Mouse (Mus musculus): Measurements from ENCODE around the gene Entpd8.
A peak's percentile ranks its signal among the peaks of the same experiment; 100 is the strongest.

Entpd8 gene

GRCm38 (mm10) chr2:25080076-25080475 is at the start of gene Entpd8:
Gene Entpd8, plus strand, starts transcription at chr2:25080304.
- DNase-seq (ENCODE audit: low spot score in 2 of 2) = no peak

DNA sequence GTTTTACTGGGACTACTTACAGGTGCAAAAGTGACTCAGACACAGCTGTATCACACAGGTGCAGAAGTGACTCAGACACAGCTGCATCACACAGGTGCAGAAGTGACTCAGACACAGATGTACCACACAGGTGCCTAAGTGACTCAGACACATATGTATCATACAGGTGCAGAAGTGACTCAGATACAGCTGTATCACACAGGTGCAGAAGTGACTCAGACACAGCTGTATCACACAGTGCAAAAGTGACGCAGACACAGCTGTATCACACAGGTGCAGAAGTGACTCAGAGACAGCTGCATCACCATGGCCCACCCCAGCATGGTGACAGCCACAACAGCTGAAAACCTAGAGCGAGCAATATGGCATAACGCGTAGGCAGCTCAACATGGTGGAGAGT is 45.1 kb upstream of the Entpd8 start:
- DNase-seq (ENCODE audit: low spot score in 2 of 2) = no peak

DNA sequence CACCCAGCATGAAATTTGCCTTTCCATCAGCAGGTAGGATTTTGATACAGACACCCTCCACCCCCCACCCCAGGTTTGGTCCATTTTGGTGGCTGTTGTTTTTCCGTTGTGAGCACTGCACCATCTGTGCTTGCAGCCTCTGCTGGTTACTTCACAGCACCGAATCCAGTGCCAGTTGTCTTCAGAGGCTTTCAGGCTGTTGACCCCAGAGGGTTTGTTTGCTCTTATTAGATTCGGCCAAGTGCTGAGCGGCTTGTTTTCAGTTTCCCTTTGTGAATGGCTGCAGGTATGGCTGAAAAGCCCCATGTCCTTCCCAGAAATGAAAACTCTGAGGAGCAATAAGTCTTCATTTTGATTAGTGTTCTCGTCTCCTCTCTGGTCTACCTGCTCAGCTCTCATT is 40.0 kb upstream of the Entpd8 start:
- DNase-seq (ENCODE audit: low spot score in 2 of 2) = no peak

DNA sequence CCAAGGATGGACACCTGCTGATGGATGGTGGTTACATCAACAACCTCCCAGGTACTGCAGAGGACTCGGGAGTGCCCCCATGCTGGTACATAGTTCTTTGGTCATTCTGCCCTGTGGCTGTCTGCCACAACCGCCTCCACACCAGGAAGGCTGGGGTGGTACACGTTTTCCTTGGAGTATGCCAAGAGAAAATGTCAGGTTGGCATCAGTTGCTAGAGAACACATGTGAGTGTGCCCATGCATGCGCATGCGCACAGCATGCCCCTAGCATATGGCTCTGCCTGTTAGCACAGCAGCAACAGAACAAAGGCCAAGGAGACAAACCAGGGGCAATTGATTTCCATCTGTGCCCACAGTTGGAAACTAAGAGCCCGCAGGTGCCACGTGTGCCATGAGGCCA is 29.2 kb upstream of the Entpd8 start:
- DNase-seq (ENCODE audit: low spot score in 2 of 2) = peak; percentile 41 to 51

- DNase-seq (ENCODE audit: low spot score in 2 of 2) = no peak
Observed at GRCm38 (mm10) chr2:25051450-25051849, 28.7 kb upstream of the Entpd8 start.

GRCm38 (mm10) chr2:25053101-25053500 is 27.0 kb upstream of the Entpd8 start:
- DNase-seq (ENCODE audit: low spot score in 2 of 2) = no peak

- peak; percentile 80 to 85 for DNase-seq (ENCODE audit: low spot score in 2 of 2)
Observed at GRCm38 (mm10) chr2:25054221-25055067, 25.7 kb upstream of the Entpd8 start, which contains the start of gene Nsmf. Gene Nsmf, plus strand, starts transcription at chr2:25054355.

DNA sequence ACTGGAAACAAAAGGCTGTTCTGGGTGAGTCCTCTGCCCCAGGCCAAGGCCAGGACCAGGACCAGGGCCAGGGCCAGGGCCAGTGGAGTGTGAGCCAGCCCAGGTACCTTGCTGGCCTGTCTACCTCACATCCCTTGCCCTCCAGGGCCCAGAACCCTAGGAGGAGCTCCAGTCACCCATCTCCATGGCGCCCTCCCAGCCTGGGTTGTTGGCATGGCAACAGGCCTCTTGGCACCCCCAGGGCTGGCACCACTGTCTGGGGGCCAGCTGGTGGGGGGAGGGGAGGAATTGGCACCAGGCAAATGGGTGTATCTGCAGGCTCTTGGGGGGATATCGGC is 25.1 kb upstream of the Entpd8 start:
- peak; percentile 57 to 63 for DNase-seq (ENCODE audit: low spot score in 2 of 2)

- no peak for DNase-seq (ENCODE audit: low spot score in 2 of 2)
Observed at GRCm38 (mm10) chr2:25055409-25056155, 24.5 kb upstream of the Entpd8 start.

DNA sequence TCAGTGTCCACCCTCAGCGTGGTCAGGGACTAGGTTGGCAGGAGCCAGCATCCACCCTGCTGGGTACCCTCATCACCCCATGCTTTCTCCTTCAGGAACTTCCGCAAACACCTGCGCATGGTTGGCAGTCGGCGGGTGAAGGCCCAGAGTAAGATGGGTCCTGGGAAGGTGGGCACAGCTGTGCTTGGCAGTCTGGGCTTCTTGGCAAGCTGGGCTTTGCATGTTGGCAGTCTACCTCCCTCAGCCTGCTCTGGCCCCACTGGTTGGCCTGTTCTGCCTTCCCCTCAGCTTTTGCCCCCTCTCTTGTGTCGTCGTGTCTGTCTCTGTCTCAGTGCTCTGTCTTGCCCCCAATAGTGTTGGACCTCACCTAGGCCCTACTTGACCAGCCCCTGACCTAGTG is 21.2 kb upstream of the Entpd8 start:
- DNase-seq (ENCODE audit: low spot score in 2 of 2) = no peak

GRCm38 (mm10) chr2:25063523-25063922 is 16.6 kb upstream of the Entpd8 start:
- DNase-seq (ENCODE audit: low spot score in 2 of 2) = no peak

- DNase-seq (ENCODE audit: low spot score in 2 of 2) = no peak
Observed at GRCm38 (mm10) chr2:25064285-25064684, 15.8 kb upstream of the Entpd8 start.

DNA sequence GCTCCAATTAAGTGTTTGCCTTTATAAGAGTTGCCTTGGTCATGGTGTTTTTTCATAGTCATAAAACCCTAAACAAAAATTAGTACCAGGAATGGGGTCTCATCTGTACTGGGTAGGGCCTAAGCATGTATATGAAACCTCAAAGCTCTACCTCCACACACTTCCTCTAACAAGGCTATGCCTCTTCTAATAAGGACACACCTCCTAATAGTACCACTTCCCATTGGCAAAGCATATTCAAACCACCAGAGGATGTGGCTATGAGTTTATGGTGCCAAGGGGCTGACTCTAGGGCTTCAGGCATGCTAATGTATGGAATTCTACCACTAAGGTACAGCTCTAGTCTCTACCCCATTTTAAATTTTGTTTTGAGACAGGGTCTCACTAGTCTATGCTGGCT is 14.6 kb upstream of the Entpd8 start:
- no peak for DNase-seq (ENCODE audit: low spot score in 2 of 2)

GRCm38 (mm10) chr2:25066552-25066951 is 13.6 kb upstream of the Entpd8 start:
- no peak for DNase-seq (ENCODE audit: low spot score in 2 of 2)

DNA sequence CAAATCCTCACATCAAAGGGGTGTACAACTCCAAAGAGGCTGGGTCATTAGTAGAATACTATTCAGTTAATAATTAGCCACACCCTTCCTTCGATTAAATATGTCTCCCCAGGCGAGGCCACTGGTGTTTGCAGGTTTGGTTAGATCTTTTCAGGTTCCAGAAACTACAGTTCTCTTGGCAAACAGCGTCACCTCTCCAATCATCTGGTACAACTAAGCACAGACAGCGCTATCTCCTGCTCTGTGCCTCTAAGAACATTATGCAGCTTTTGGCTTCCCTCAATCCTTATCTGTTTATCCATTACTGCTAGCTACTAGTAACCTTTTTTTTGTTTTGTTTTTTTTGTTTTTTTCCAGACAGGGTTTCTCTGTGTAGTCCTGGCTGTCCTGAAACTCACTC is 10.6 kb upstream of the Entpd8 start:
- no peak for DNase-seq (ENCODE audit: low spot score in 2 of 2)

DNA sequence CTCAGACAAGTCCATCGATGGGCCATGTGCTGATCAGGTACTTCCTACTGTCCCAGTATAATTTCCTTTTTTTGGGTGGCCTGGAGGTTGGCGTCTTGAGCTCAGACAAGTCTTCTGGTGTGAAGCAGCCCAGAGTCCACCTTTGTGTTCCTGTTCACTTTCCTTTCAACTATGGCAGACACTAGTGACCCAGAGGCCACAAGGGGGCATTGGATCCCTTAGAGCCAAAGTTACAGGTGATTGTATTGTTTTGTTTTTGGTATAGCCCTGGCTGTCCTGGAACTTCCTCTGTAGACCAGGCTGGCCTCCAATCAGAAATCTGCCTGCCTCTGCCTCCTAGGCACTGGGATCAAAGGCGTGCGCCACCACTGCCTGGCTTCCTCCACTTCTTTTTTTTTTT is 7.7 kb upstream of the Entpd8 start:
- DNase-seq (ENCODE audit: low spot score in 2 of 2) = no peak

DNA sequence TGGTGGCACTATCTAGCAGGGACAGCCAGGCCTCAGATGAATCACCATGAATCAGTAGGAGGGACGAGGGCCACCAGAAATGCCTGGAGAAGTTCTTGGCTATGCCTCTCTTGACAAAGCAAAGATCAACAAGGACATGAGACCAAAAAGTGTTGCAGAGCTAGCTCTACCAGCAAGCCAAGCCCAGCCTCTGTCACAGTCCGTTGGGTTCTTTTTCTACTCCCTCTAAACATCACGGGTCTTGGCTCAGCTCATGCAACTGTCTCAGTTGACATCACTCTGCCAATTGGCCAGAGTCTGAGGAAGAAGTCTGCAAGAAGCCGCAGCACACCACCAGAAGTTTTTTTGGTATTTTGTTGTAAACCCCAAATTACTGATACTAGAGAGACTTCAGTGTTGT is 4.6 kb upstream of the Entpd8 start:
- no peak for DNase-seq (ENCODE audit: low spot score in 2 of 2)

GRCm38 (mm10) chr2:25078967-25079366 is 1.1 kb upstream of the Entpd8 start:
- DNase-seq (ENCODE audit: low spot score in 2 of 2) = no peak

DNA sequence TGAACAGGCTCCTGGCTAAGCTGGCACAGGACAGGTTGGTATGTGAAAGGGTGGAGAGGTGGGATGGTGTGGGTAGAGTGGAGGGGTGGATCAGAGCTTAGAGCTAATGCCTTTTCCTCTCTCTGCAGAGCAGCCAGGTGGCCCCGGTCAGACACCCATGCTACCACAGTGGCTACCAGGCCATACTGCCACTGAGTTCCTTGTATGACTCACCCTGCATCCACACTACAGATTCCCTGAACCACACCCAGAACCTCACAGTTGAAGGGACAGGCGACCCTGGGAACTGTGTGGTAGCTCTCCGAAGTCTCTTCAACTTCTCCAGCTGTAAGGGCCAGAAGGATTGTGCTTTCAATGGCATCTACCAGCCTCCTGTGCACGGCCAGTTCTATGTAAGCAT is 3.6 kb downstream of the Entpd8 start:
- no peak for DNase-seq (ENCODE audit: low spot score in 2 of 2)

GRCm38 (mm10) chr2:25085571-25085970 is 5.5 kb downstream of the Entpd8 start:
- no peak for DNase-seq (ENCODE audit: low spot score in 2 of 2)

- no peak for DNase-seq (ENCODE audit: low spot score in 2 of 2)
Observed at GRCm38 (mm10) chr2:25087842-25088241, 7.7 kb downstream of the Entpd8 start.

DNA sequence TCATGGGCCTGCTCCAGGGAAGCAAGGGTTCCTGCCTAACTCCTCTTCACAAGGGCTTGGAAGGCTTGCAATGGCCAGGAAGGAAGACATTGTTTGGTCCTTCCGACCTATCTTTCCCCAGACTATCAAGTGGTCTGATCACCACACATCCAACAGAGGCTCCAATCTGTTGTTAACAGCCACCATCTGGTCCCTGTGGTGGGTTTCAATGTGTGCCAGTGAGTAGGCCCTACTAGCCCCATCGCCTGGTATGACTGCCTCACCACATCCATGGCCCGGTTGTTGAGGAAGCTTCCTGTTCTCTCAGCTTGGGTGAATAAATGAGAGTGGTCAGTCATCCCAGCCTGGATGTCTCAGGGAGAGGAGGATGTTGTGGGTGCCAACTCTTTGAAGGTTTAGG is 8.5 kb downstream of the Entpd8 start:
- no peak for DNase-seq (ENCODE audit: low spot score in 2 of 2)

DNA sequence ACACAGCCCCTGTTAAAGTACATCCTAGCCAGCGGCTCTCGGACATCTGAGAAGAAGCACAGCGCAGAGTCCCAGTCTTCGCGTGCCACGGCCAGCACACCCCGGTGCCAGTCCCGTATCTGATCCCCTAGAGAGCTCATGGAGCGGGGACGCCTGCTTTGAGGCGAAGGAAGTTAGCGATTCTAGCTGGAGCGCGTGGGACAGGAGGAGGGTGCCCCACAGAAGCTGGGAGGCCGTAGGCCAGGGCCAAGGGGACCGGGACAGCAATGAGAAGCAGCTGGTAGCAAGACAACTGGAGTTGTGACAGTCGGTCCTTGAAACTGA is 14.6 kb downstream of the Entpd8 start:
- DNase-seq (ENCODE audit: low spot score in 2 of 2) = no peak
